Comparison of ENCODE assay signal across 9 mouse cellular contexts in the genomic region with DNA sequence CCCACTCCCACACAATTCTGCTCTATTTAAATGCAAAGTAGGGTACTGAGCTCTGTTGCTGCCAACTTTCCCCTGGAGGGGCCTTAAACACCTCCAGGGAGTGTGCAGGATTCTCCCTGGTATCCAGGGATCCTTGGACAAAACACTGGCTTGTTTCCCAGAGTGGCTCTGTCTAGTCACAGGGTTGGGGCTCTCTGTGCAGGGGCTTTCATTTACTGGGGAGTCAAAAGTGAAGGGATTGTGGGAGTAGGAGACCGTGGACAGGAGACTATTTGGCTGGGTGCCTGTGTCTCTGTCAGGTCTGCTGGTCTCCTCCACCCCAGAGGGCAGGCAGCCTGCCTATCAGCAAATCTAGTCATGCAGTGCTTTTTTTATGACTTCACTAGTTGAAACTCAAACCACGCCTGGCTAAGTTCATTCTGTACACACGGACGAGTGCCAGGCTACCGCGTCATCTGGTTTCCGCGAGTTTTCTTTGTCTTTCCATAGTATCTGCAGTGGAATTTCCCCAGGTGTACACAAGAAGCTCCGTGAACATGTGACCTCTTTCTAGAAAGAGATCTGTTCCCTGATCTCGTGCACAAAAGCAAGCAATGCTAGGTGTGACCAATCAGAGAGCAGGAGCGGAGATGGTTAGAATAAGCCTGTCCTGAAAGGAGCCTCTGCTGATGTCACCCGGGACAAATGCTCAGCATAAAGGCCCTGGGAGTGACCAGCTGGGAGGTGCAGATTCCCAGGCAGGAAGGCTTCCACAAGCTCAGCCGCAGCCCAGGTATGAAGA. TPM values are rescaled to one million over a fixed set of nuclear protein-coding genes. Genes with fewer than 3 reads are reported as not detected.
DNase-seq lines count a peak whose midpoint lies in the region; ATAC-seq and TF ChIP-seq lines count a peak whose summit lies in the region.
"Had no signal": no experiment of that assay in that cellular context is flagged by ENCODE, and none has a peak within 500 bp of the region (broad histone marks: within the 10 kb centered on the region; RNA-seq: fewer than 3 reads in every experiment).

No protein-coding gene starts in this region.

- TF ChIP-seq CTCF in gastrocnemius, adult 2 months (IDR thresholded peaks at IDR 0.05), result no peak

- peaks cover 10% of the 10 kb centered on the region for H3K4me1 ChIP-seq in hindbrain, embryonic 15.5 days (replicated peaks)
- H3K4me1 ChIP-seq in lung, embryonic 15.5 days, result peaks cover 35% of the 10 kb centered on the region

- H3K27me3 ChIP-seq in hindbrain, embryonic 15.5 days, result no peaks in the 10 kb centered on the region
- no peaks in the 10 kb centered on the region for H3K27me3 ChIP-seq in lung, embryonic 15.5 days
- H3K27me3 ChIP-seq: limb, embryonic 12.5 days had no signal

- H3K9ac ChIP-seq in hindbrain, embryonic 15.5 days, result no peak overlapping the region
- no peak overlapping the region for H3K9ac ChIP-seq in lung, embryonic 15.5 days
- H3K9ac ChIP-seq: limb, embryonic 12.5 days had no signal

- ATAC-seq in hindbrain, embryonic 15.5 days (ENCODE audit: low FRiP score, low read depth), result peak; percentile 91
- ATAC-seq in lung, embryonic 15.5 days (ENCODE audit: borderline replicate concordance, extremely low read depth, low FRiP score, low TSS enrichment), result 0 out of 2 replicates have a peak, but pooled peaks have one; percentile 20

- intact Hi-C loops in gastrocnemius, adult 2 months (cut with DNase I), result no loop called here

- no peaks in the 10 kb centered on the region for H3K9me3 ChIP-seq in hindbrain, embryonic 15.5 days
- H3K9me3 ChIP-seq in lung, embryonic 15.5 days, result no peaks in the 10 kb centered on the region
- H3K9me3 ChIP-seq: limb, embryonic 12.5 days had no signal

- H3K4me3 ChIP-seq in gastrocnemius, adult 2 months, result peak overlapping the region; percentile 23
- H3K4me3 ChIP-seq in hindbrain, embryonic 15.5 days, result no peak overlapping the region
- H3K4me3 ChIP-seq in lung, embryonic 15.5 days, result no peak overlapping the region
- H3K4me3 ChIP-seq: limb, embryonic 12.5 days had no signal

- H3K4me2 ChIP-seq in hindbrain, embryonic 15.5 days, result peak overlapping the region; percentile 22
- H3K4me2 ChIP-seq in lung, embryonic 15.5 days, result peak overlapping the region; percentile 17
- H3K4me2 ChIP-seq: limb, embryonic 12.5 days had no signal

- peak; percentile 62 for DNase-seq in gastrocnemius, adult 2 months
- no peak for DNase-seq in gastrocnemius, adult 8-10 months (ENCODE audit: low spot score in 2 of 2)
- DNase-seq in R1 (ENCODE audit: low read depth, low spot score), result peak; percentile 71
- peak; percentile 56 to 63 for DNase-seq in urinary bladder, postnatal 36 days (ENCODE audit: low spot score in 2 of 2)
- no peak for DNase-seq in gastrocnemius, postnatal 4 days (ENCODE audit: low spot score in 2 of 2)
- no peak for DNase-seq in thymus, postnatal 0 days (ENCODE audit: low spot score)

- WGBS in hindbrain, embryonic 15.5 days, result 45% methylated on average over 13 of the region's 13 CpGs
- 45% methylated on average over 13 of the region's 13 CpGs for WGBS in lung, embryonic 15.5 days

- peak overlapping the region; percentile 73 for H3K27ac ChIP-seq in gastrocnemius, adult 2 months
- H3K27ac ChIP-seq in hindbrain, embryonic 15.5 days (replicated peaks), result peak overlapping the region; percentile 53; the same call in 1 of the 2 replicates
- peak overlapping the region; percentile 49 for H3K27ac ChIP-seq in lung, embryonic 15.5 days
- H3K27ac ChIP-seq: limb, embryonic 12.5 days had no signal

- no peaks in the 10 kb centered on the region for H3K36me3 ChIP-seq in hindbrain, embryonic 15.5 days
- no peaks in the 10 kb centered on the region for H3K36me3 ChIP-seq in lung, embryonic 15.5 days
- H3K36me3 ChIP-seq: limb, embryonic 12.5 days had no signal

RNA-seq across cellular contexts. Expression of a gene that starts 1.5 kb away (rescaled TPM):
- 10 to 100 TPM; 28.6 to 33.8 TPM for total RNA-seq in gastrocnemius, adult 2 months (2021)
- 10 to 100 TPM; 29.8 to 34.9 (median 31.1) TPM for total RNA-seq in gastrocnemius, adult 8-10 months (2022)
- 81.4 and 86.2 TPM in 2 replicates for polyA plus RNA-seq in hindbrain, embryonic 15.5 days (2015; fragmentation: Nextera tagmentation; extraction: Ambion mirVana)
- 158 and 164 TPM in 2 replicates for polyA plus RNA-seq in lung, embryonic 15.5 days (2015; fragmentation: Nextera tagmentation; extraction: Ambion mirVana)
- 10 to 100 TPM; 50.4 to 56.2 TPM for total RNA-seq in gastrocnemius, postnatal 4 days (2021)
- polyA plus RNA-seq in thymus, postnatal 0 days (2015; fragmentation: Nextera tagmentation; extraction: Ambion mirVana), result 173 and 179 TPM in 2 replicates

RNA-seq across cellular contexts. Expression of a gene that starts 2.8 kb away (rescaled TPM):
- 100 to 1,000 TPM; 515 to 576 TPM for total RNA-seq in gastrocnemius, adult 2 months (2021)
- total RNA-seq in gastrocnemius, adult 8-10 months (2022), result 100 to 1,000 TPM; 458 to 672 (median 534) TPM
- 62.1 and 65.3 TPM in 2 replicates for polyA plus RNA-seq in hindbrain, embryonic 15.5 days (2015; fragmentation: Nextera tagmentation; extraction: Ambion mirVana)
- 23.4 and 25.3 TPM in 2 replicates for polyA plus RNA-seq in lung, embryonic 15.5 days (2015; fragmentation: Nextera tagmentation; extraction: Ambion mirVana)
- 100 to 1,000 TPM; 171 to 202 TPM for total RNA-seq in gastrocnemius, postnatal 4 days (2021)
- 16.6 and 17.3 TPM in 2 replicates for polyA plus RNA-seq in thymus, postnatal 0 days (2015; fragmentation: Nextera tagmentation; extraction: Ambion mirVana)

RNA-seq across cellular contexts. Expression of a gene that starts 54.2 kb away (rescaled TPM):
- total RNA-seq in gastrocnemius, adult 2 months (2021), result 10 to 100 TPM; 36.0 to 36.6 TPM
- total RNA-seq in gastrocnemius, adult 8-10 months (2022), result 10 to 100 TPM; 42.2 to 46.4 (median 44.6) TPM
- polyA plus RNA-seq in hindbrain, embryonic 15.5 days (2015; fragmentation: Nextera tagmentation; extraction: Ambion mirVana), result 110 and 114 TPM in 2 replicates
- 65.1 and 67.5 TPM in 2 replicates for polyA plus RNA-seq in lung, embryonic 15.5 days (2015; fragmentation: Nextera tagmentation; extraction: Ambion mirVana)
- total RNA-seq in gastrocnemius, postnatal 4 days (2021), result 10 to 100 TPM; 32.0 to 35.1 TPM
- polyA plus RNA-seq in thymus, postnatal 0 days (2015; fragmentation: Nextera tagmentation; extraction: Ambion mirVana), result 54.8 and 67.0 TPM in 2 replicates

Comparison
In these comparisons a context has a peak if more than half of its experiments do, and no peak if none do; other contexts are left out.
1. DNase-seq: peak in gastrocnemius, adult 2 months (single experiment), R1 (single experiment) and urinary bladder, postnatal 36 days (2 of 2); none in gastrocnemius, adult 8-10 months (0 of 2), gastrocnemius, postnatal 4 days (0 of 2) and thymus, postnatal 0 days (single experiment).
2. Peak in every context shown above with its lines, with median percentiles within 50 percentile points of each other: H3K27ac ChIP-seq.